Mouse (Mus musculus): Measurements from ENCODE around the gene Tmprss9. TPM values are rescaled to one million over a fixed set of nuclear protein-coding genes. Genes with fewer than 3 reads are reported as not detected.
"Not testable (repeated sequence)": the region's sequence is repeated elsewhere in the genome, so short reads cannot be mapped to it uniquely, and the experiment has no call there.

Gene Tmprss9
- under 1 TPM in 1 of 2 experiments, not detected in 1; 0.13 TPM for total RNA-seq (2021)

DNA sequence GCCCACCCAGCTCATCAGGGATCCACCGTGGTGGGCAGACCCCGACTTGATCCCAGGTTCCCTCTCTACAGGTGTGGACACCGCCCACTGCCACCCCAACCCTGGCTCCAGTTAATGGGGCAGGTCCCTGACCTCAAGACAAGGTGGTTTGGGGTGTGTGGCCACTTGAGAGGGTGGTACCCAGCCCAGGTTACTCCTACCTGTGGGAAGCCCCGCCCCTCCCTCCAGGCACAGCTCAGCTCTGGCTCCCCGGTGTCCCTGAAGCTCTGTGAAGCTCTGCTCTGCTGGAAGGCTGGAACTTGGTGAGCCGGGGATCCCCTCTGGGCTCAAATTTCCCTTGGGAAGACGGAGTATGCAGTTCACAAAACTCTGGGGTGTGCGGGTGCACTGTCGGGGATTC lies at the start of gene Tmprss9:
Gene Tmprss9 (plus strand): TSS at position 268 of the 400 bp plus-strand sequence.
- DNase-seq (ENCODE audit: extremely low spot score in 1 of 2, low spot score in 2 of 2) = no peak
- intact Hi-C loops (cut with DNase I) = no loop called here

DNA sequence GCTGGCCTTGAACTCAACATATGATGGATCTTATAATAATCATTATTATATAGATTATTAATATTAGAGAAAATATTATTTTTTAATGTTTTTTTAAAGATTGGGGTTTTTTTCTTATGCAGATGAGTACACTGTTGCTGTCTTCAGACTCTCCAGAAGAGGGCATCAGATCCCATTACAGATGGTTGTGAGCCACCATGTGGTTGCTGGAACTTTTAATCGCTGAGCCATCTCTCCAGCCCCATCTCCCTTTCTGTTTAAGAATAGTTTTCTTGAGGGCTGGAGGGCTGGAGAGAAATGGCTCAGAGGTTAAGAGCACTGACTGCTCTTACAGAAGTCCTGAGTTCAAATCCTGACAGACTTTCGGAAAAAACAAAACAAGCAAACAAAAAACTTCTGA lies 49.7 kb upstream of the Tmprss9 start:
- intact Hi-C loops (cut with DNase I) = loop anchor here (2.0 kb wide), 1 partner anchor 59 kb away; no protein-coding TSS in a partner anchor

DNA sequence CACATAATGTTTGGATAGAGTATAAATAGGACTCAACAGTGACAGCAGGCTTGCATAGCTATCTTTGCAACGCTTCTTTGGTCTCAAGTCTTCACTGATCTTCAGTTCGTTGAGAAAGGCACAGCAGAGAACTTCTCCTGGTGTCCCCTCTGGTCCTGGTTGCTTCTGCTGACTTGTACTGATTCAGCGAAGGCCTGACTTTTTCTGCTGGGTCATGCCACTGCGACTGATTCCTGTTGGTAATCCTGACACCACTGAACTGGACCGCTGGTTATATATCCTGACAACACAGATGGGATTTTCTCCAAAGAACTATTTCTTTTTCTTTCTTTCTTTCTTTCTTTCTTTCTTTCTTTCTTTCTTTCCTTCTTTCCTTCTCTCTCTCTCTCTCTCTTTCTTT lies 49.1 kb upstream of the Tmprss9 start:
- DNase-seq (ENCODE audit: extremely low spot score in 1 of 2, low spot score in 2 of 2) = no peak
- intact Hi-C loops (cut with DNase I) = loop anchor here (2.0 kb wide), 1 partner anchor 58 kb away; no protein-coding TSS in a partner anchor

More for the DNA sequence above, 49.7 kb upstream of the Tmprss9 start:
- DNase-seq (ENCODE audit: extremely low spot score in 1 of 2, low spot score in 2 of 2) = no peak

DNA sequence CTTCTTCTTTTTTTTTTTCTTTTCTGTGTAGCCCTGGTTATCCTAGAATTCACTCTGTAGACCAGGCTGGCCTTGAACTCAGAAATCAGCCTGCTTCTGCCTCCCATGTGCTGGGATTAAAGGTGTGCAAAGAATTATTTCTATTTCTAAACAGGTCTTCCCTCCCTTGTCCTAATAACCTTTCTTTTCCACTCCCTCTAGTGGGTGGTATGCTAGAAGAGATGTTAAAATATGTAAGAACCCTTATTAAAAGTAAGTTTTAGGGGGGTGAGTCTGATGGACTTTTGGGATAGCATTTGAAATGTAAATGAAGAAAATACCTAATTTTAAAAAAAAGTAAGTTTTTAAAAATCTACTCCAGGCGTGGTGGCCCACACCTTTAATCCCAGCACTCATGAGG lies 48.3 kb upstream of the Tmprss9 start:
- intact Hi-C loops (cut with DNase I) = loop anchor here (2.0 kb wide), 1 partner anchor 57 kb away; no protein-coding TSS in a partner anchor

DNA sequence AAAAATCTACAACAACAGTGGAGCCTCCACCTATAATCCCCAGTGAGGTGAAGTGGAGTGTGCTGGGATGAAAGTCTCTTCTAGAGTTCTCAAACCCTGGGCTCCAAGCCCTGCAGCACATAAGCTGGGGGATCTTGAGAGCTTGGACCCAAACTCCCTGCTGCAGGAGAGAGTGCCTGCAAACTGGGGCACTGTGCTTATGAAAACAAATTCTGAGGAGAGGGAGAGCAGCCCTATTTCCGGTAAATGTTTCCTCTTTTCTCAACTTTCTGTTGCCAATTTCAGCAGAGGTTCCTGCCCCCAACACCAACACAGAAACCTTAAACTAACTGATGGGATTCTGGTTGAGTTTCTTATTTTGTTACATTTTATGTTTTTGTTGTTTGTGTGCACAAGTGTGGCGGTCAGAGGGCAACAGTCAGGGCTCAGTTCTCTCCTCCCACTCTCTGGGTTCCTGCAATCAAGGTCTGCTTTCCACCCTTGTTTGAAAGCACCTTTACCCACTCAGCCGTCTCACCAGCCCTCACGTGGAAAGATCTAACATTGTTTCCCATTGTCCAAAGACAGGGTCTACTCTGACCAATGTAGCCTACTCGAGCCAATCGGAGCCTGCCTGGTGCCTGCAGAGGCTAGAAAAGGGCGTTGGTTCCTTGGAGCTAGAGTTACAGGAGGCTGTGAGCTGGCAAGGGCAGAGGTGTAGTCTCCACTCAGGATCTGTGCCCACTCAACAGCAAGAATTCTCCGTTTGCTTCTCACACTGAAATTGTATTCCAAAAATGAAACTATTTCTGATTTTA lies 47.6 kb upstream of the Tmprss9 start:
- no peak for DNase-seq (ENCODE audit: extremely low spot score in 1 of 2, low spot score in 2 of 2)
- intact Hi-C loops (cut with DNase I) = loop anchor here (2.0 kb wide), 1 partner anchor 57 kb away; no protein-coding TSS in a partner anchor

More for the DNA sequence above, 48.3 kb upstream of the Tmprss9 start:
- DNase-seq (ENCODE audit: extremely low spot score in 1 of 2, low spot score in 2 of 2) = no peak

DNA sequence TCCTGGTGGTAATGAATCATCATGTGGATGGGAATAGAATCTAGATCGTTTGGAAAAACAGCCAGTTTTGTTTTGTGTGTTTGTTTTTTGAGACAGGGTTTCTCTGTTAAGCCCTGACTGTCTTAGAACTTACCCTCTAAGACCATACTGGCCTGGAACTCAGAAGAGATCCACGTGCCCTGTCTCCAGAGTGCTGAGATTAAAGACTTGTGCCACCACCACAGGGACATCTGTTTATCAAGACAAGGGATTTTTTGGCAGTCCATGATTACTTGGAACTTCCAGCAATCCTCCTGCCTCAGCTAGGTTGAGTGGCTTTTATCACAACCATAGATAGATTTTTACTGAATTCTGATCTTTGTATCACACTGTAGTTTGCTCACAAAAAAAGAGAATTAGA lies 46.8 kb upstream of the Tmprss9 start:
- DNase-seq (ENCODE audit: extremely low spot score in 1 of 2, low spot score in 2 of 2) = no peak
- intact Hi-C loops (cut with DNase I) = no loop called here

DNA sequence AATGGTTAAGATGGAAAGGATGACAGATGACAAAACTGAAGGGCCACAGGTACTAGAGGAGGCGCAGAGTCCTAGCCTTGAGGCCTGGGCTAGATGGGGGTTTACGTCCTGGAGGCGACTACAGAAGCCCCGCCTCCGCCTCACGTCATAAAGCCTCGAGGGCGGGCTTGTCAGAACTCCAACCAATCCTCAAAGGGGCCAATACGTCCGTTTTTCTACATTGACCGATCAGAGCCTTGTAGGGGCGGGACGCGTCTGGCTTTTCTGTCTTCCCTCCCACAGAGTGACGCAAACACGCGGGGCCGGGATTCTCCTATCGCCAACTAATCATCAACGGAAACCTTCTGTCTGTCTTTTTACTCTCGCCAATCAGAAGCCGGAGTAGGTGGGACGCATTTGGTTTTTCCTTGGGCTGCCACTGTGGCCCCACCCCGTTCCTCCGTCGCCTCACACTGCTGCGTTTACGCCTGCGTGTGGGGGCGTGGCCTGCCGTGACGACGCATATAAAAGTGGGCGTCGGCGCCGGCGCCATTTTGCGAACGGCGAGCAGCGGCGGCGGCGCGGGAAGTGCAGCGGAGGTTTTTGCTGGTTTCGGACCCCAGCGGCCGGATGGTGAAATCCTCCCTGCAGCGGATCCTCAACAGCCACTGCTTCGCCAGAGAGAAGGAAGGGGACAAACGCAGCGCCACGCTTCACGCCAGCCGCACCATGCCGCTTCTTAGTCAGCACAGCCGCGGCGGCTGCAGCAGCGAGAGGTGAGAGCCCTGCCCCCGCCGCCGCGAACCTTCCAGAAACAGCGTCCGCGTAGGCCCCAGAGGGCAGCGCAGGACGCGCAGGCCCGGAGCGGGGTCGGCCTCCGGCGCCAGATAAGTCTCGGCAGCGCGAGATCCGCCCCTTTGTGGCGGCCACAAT lies 45.2 kb upstream of the Tmprss9 start, which contains the start of gene Oaz1:
Gene Oaz1 (plus strand): TSS at position 506 of the 912 bp plus-strand sequence.
- peak; percentile 99 for DNase-seq (ENCODE audit: extremely low spot score in 1 of 2, low spot score in 2 of 2)
- intact Hi-C loops (cut with DNase I) = no loop called here

DNA sequence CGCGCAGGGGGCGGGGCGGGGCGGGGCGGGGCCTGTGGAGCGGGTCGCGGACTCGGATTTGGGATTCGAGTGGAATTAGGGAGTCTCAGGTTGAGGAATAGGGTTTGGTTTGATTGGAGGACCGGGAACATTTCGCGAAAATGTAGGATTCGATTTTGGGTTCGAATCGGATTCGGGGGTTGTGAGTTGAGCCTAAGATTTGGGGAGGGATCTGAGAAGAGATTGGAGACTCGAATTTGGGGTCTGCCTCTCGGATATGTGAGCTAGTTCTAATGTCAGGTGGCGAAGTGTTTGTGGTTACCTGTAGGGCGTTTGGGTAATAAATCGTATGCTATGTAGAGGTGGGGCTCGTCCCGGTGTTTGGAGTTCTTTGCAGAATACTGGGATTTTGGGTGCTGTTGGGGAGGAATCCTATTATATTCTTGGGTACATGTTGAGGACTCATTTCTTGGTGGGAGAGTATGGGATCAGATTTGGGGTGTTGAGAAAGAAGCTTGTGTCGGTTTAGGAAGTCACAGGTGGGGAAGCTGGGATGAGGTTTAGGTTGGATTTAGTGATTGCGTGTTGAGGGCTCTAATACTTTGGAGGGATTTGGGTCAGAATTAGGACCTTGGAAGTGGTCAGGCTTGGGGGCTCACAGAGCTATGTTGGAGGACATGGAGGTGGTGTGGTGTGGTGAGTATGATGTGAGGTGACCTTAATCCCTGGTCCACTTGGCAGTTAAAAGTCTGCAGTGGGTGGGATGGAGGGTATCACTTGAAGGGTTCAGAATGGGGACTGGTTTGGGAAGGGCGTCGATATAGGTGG lies 44.4 kb upstream of the Tmprss9 start:
- no peak for DNase-seq (ENCODE audit: extremely low spot score in 1 of 2, low spot score in 2 of 2)
- intact Hi-C loops (cut with DNase I) = no loop called here

DNA sequence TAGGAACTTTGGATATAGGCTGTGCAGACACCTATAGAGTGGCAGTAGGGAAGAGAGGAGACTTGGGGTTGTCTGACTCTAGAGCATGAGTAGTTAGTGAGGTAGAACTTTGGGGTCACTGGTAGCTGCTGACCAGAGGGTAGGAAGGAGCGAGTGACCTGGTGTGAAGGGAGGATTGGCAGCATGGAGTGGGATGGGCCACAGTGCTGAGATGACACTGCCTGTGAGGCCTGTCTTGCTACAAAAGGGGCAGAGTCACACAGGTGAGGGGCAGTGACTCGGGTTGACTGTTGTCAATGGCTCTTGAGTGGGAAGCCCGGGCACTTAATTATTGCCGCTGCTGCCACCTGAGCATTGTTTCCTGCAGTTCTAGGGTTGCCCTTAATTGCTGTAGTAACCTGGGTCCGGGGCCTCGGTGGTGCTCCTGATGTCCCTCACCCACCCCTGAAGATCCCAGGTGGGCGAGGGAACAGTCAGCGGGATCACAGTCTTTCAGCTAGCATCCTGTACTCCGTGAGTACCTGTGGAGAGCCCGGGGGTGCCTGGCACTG lies 43.7 kb upstream of the Tmprss9 start:
- intact Hi-C loops (cut with DNase I) = no loop called here
- DNase-seq (ENCODE audit: extremely low spot score in 1 of 2, low spot score in 2 of 2) = no peak

DNA sequence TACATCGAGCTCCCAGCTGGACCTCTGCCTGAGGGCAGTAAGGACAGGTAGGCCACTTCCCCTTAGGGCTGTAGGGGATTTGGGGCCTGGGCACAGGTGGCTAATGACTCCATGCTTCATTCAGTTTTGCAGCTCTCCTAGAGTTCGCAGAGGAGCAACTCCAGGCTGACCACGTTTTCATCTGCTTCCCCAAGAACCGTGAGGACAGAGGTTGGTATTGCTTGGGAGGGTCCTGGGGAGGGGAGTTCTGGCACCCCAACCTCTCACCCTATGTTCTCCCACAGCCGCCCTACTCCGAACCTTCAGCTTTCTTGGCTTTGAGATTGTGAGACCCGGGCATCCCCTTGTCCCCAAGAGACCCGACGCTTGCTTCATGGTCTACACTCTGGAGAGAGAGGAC lies 43.1 kb upstream of the Tmprss9 start:
- DNase-seq (ENCODE audit: extremely low spot score in 1 of 2, low spot score in 2 of 2); intact Hi-C loops (cut with DNase I): not testable (repeated sequence)

DNA sequence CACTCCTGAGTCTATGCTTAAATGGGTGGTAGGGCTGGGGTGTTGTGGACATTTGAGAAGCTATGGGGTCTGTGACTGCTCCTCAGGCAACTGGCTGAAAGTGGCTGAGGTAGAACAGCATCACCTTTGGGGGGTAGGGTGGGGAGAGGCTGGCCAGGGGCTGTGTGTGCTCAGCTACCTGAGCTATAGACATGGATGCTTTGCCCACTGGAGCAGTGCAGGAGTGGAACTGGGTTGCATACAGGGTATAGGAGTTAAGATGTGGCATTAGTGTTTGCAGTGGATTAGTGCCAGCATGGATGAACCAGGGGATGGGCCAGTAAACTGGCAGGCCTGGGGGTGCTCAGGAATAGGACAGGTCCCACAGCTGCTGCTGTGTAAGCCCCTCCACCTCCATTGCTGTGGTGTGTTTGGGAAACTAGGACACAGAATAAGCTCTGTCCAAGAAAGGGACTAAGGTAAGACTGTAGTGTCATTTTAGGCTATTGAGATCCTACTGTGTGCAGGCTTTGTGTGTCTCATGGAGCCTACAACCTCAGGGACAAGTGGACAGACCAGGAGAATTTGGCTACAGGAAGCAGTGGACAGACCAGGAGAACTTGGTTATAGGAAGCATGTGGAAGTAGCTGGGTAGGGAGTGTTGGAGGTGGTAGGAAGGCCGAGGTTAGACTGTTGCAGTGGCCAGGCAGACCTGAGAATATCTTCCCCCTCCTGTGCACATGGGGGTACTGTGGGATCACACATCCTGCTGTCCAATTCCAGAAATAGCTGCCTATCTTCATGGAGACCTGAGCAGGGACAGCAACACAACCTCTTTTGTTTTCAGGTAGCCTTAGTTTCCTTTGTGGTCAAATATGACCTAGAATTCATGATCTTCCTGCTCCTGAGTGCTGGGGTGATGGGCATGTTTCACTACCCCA lies 42.0 kb upstream of the Tmprss9 start:
- DNase-seq (ENCODE audit: extremely low spot score in 1 of 2, low spot score in 2 of 2) = no peak
- intact Hi-C loops (cut with DNase I) = no loop called here

DNA sequence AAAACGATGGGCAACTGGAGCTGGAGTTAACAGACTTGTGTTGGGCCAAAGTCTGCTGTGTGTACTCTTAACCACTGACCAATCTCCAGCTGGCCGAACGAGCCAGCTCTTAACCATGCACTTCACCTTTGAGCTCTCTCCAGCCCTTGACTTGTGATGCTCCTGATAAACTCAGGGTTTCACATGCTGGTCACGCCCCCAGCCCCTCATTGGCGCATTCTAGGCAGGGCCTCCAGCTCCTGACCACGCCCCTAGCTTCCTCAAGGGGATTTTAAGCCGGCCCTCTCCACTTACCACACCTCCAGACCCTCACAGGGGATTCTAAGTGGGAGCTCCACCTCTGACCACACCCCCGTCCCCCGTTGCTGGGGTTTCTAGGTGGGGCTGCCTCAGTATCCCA lies 40.5 kb upstream of the Tmprss9 start:
- intact Hi-C loops (cut with DNase I) = no loop called here
- peak in 1 of 2 experiments; percentile 82 for DNase-seq (ENCODE audit: extremely low spot score in 1 of 2, low spot score in 2 of 2)

DNA sequence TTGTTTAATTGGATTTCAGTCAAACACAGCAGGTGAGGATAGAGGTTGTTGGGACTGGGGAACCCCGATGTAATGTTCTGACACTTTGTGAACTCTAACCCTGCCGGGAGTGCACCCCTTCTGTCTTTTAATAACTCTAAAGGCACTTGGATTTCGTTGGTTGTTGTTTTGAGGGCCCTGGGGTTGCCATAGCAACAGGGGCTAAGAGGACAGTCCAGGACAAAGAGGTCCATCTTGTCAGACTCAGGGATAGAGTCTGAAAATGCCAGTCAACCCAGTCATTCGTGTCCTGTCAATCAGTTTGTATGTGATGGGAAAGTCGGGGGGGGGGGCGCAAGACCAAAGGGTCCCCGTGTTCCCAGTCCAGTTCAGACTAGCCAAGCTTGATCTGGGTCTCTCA lies 38.8 kb upstream of the Tmprss9 start:
- intact Hi-C loops (cut with DNase I) = no loop called here
- no peak for DNase-seq (ENCODE audit: extremely low spot score in 1 of 2, low spot score in 2 of 2)

DNA sequence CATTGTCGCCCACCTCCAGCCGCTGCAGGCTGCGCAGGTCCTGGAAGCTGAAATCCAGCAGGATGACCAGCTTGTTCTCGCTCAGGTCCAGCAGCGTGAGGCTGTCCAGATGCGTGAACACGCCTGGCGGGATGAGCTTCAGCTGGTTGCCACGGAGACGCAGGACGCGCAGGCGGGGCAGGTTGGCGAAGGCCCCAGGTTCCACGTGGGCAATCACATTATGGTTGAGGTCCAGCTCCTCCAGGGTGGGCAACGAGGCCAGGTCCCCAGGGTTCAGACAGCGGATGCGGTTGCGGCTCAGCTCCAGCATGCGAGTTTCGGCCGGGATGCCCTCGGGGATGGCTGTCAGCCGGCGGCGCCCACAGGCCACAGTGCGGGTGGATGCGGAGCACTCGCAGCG lies 36.0 kb upstream of the Tmprss9 start:
- DNase-seq (ENCODE audit: extremely low spot score in 1 of 2, low spot score in 2 of 2) = no peak
- intact Hi-C loops (cut with DNase I) = no loop called here

DNA sequence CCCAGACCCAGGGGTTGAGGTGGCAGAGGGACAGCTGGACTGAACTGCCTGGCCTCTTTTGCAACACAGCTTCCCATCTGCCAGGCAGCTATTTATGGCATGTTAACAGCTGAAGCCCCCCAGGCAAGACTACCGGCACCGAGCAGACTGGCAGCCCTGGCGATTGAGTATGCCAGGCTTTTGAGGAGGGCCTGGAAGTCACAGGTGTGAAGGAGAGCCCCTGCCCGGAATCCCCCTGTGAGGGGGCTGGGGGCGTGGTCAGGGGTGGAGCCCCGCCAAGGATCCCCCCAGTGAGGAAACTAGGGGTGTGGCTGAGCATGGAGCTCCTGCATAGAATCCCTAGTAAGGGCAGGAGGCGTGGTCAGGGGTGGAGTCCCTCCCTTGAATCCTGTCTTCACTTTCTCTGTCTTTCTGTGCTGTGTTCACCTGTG lies 34.7 kb upstream of the Tmprss9 start:
- DNase-seq (ENCODE audit: extremely low spot score in 1 of 2, low spot score in 2 of 2) = no peak
- intact Hi-C loops (cut with DNase I) = no loop called here

DNA sequence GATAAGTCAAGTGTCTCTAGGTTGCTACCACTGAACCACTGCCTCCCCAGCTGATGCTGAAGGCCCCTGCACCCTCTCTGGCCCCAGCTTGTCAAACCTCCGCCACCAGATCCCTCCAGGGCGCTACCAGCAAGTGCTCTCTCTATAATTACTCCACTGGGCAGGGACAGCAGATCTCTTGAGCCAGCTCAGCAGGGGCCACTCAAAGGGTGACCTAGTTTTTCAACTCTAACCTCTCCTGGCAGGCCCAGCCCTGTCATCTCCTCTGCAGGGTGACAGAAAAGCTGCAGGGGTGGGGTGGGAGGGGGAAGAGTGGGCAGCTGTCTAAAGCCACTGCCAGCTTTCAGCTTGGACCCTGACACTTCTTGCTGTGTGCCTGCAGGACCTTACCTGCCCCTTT lies 33.8 kb upstream of the Tmprss9 start:
- no peak for DNase-seq (ENCODE audit: extremely low spot score in 1 of 2, low spot score in 2 of 2)
- intact Hi-C loops (cut with DNase I) = no loop called here

DNA sequence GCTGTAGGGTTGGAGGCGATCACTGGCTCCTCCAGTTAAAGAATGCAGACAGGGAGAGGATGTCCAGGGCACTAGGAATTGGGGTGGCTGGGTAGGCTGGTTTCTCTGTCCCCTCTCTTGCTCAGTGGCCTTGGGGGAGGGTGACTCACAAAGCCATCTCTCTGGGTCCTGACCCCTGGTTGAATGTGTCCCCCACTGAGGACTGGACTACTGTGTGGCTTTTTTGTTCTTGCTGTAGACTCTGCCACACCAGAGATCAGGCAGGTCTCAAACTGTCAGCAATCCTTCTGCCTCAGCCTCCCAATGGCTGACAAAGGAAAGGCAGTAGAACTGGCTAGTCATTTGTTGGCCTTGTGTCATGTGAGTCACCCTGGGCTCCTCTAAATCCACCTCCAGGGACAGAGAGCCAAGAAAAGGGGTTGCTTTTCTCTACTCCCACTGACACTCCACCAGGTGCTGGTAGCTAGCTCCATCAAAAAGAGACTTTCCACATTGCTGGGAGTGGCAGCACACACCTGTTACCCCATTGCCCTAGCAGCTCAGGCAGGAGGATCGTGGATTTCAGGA lies 33.2 kb upstream of the Tmprss9 start:
- intact Hi-C loops (cut with DNase I) = no loop called here
- DNase-seq (ENCODE audit: extremely low spot score in 1 of 2, low spot score in 2 of 2) = no peak

Data from left cerebral cortex, postnatal 10 days (tissue).